Mouse (Mus musculus): ENCODE data around the gene Cldn5. TPM values are rescaled to one million over a fixed set of nuclear protein-coding genes. Genes with fewer than 3 reads are reported as not detected.
A peak's percentile ranks its signal among the peaks of the same experiment; 100 is the strongest.

Gene Cldn5
- polyA plus RNA-seq, 1 experiment: 59.4 TPM

GRCm38 (mm10) chr16:18798841-18799240 lies 22.2 kb downstream of the Cldn5 start:
- no peak for DNase-seq (ENCODE audit: low read depth in 1 of 2, low spot score in 2 of 2)
- Histone ChIP-seq H3K4me3 (ENCODE audit: extremely low read depth, insufficient read depth, insufficient read length) (no peak overlapping the region), H3K4me1 (ENCODE audit: control insufficient read depth, insufficient read depth, insufficient read length) (no peaks in the 10 kb centered on the region), H3K27me3 (ENCODE audit: control insufficient read depth, insufficient read depth, low read length) (no peaks in the 10 kb centered on the region), H3K36me3 (ENCODE audit: control insufficient read depth, insufficient read depth, low read length) (peaks cover 1% of the 10 kb centered on the region; the same call in 1 of the 2 replicates), H3K27ac (ENCODE audit: insufficient read depth, low read length) (no peak overlapping the region)
- whole genome bisulfite sequencing: 93% methylated on average over 2 of the region's 2 CpGs
- no peak for TF ChIP-seq CTCF (IDR thresholded peaks at IDR 0.05; ENCODE audit: extremely low read depth, insufficient read depth, insufficient read length, insufficient replicate concordance)
- no peak for TF ChIP-seq POLR2A (IDR thresholded peaks at IDR 0.05; ENCODE audit: low read depth, low read length)

GRCm38 (mm10) chr16:18805746-18806145 lies 29.1 kb downstream of the Cldn5 start:
- no peak for DNase-seq (ENCODE audit: low read depth in 1 of 2, low spot score in 2 of 2)
- no peak for TF ChIP-seq POLR2A (IDR thresholded peaks at IDR 0.05; ENCODE audit: low read depth, low read length)
- no peak for TF ChIP-seq CTCF (IDR thresholded peaks at IDR 0.05; ENCODE audit: extremely low read depth, insufficient read depth, insufficient read length, insufficient replicate concordance)
- Histone ChIP-seq H3K4me3 (ENCODE audit: extremely low read depth, insufficient read depth, insufficient read length) (no peak overlapping the region), H3K4me1 (ENCODE audit: control insufficient read depth, insufficient read depth, insufficient read length) (no peaks in the 10 kb centered on the region), H3K27me3 (ENCODE audit: control insufficient read depth, insufficient read depth, low read length) (no peaks in the 10 kb centered on the region), H3K36me3 (ENCODE audit: control insufficient read depth, insufficient read depth, low read length) (peaks cover 1% of the 10 kb centered on the region; the same call in 1 of the 2 replicates), H3K27ac (ENCODE audit: insufficient read depth, low read length) (no peak overlapping the region)
- 100% methylated on average over 2 of the region's 2 CpGs for WGBS

GRCm38 (mm10) chr16:18809001-18809400 lies 32.4 kb downstream of the Cldn5 start:
- Histone ChIP-seq H3K4me3 (ENCODE audit: extremely low read depth, insufficient read depth, insufficient read length) (no peak overlapping the region), H3K36me3 (ENCODE audit: control insufficient read depth, insufficient read depth, low read length) (no peaks in the 10 kb centered on the region), H3K27ac (ENCODE audit: insufficient read depth, low read length) (no peak overlapping the region)

GRCm38 (mm10) chr16:18811032-18811431 lies 34.4 kb downstream of the Cldn5 start:
- H3K36me3 ChIP-seq (ENCODE audit: control insufficient read depth, insufficient read depth, low read length): 0 out of 2 replicates have a peak, but pooled peaks cover 3% of the 10 kb centered on the region
- H3K4me1 ChIP-seq (ENCODE audit: control insufficient read depth, insufficient read depth, insufficient read length): peaks cover 2% of the 10 kb centered on the region; the same call in 1 of the 2 replicates
- peak overlapping the region; percentile 98 for H3K4me3 ChIP-seq (ENCODE audit: extremely low read depth, insufficient read depth, insufficient read length)
- H3K27ac ChIP-seq (ENCODE audit: insufficient read depth, low read length): no peak overlapping the region; the same call in 1 of the 2 replicates
- no peaks in the 10 kb centered on the region for H3K27me3 ChIP-seq (ENCODE audit: control insufficient read depth, insufficient read depth, low read length)
- 3% methylated on average over 5 of the region's 5 CpGs for WGBS
- DNase-seq (ENCODE audit: low read depth in 1 of 2, low spot score in 2 of 2): no peak
- TF ChIP-seq CTCF (IDR thresholded peaks at IDR 0.05; ENCODE audit: extremely low read depth, insufficient read depth, insufficient read length, insufficient replicate concordance): no peak
- no peak for TF ChIP-seq POLR2A (IDR thresholded peaks at IDR 0.05; ENCODE audit: low read depth, low read length)

More at GRCm38 (mm10) chr16:18809001-18809400, 32.4 kb downstream of the Cldn5 start:
- Histone ChIP-seq H3K27me3 (ENCODE audit: control insufficient read depth, insufficient read depth, low read length) (no peaks in the 10 kb centered on the region), H3K4me1 (ENCODE audit: control insufficient read depth, insufficient read depth, insufficient read length) (peaks cover 2% of the 10 kb centered on the region; the same call in 1 of the 2 replicates)
- WGBS: 91% methylated on average over 5 of the region's 5 CpGs
- TF ChIP-seq CTCF (IDR thresholded peaks at IDR 0.05; ENCODE audit: extremely low read depth, insufficient read depth, insufficient read length, insufficient replicate concordance): no peak
- no peak for TF ChIP-seq POLR2A (IDR thresholded peaks at IDR 0.05; ENCODE audit: low read depth, low read length)
- no peak for DNase-seq (ENCODE audit: low read depth in 1 of 2, low spot score in 2 of 2)

GRCm38 (mm10) chr16:18811468-18812384 lies 35.1 kb downstream of the Cldn5 start, which contains the start of the genes Ufd1 and Cdc45:
Gene Ufd1 (plus strand): TSS chr16:18811779.
Gene Cdc45 (minus strand): TSS chr16:18811987.
- Histone ChIP-seq H3K27me3 (ENCODE audit: control insufficient read depth, insufficient read depth, low read length) (no peaks in the 10 kb centered on the region), H3K36me3 (ENCODE audit: control insufficient read depth, insufficient read depth, low read length) (0 out of 2 replicates have a peak, but pooled peaks cover 5% of the 10 kb centered on the region), H3K4me1 (ENCODE audit: control insufficient read depth, insufficient read depth, insufficient read length) (peaks cover 2% of the 10 kb centered on the region; the same call in 1 of the 2 replicates), H3K27ac (ENCODE audit: insufficient read depth, low read length) (peak within 1 kb of the TSS; percentile 69), H3K4me3 (ENCODE audit: extremely low read depth, insufficient read depth, insufficient read length) (peak within 1 kb of the TSS; percentile 98)
- under 1% methylated on average over 42 of the region's 42 CpGs for WGBS
- TF ChIP-seq CTCF (IDR thresholded peaks at IDR 0.05; ENCODE audit: extremely low read depth, insufficient read depth, insufficient read length, insufficient replicate concordance) (no peak), POLR2A (IDR thresholded peaks at IDR 0.05; ENCODE audit: low read depth, low read length) (peak; percentile 36; the same call in 1 of the 2 replicates)
- peak; percentile 83 to 95 for DNase-seq (ENCODE audit: low read depth in 1 of 2, low spot score in 2 of 2)

GRCm38 (mm10) chr16:18812385-18812910 lies 35.8 kb downstream of the Cldn5 start:
- Histone ChIP-seq H3K4me1 (ENCODE audit: control insufficient read depth, insufficient read depth, insufficient read length) (peaks cover 2% of the 10 kb centered on the region; the same call in 1 of the 2 replicates), H3K4me3 (ENCODE audit: extremely low read depth, insufficient read depth, insufficient read length) (peak overlapping the region; percentile 98), H3K27ac (ENCODE audit: insufficient read depth, low read length) (peak overlapping the region; percentile 69; the same call in 1 of the 2 replicates), H3K36me3 (ENCODE audit: control insufficient read depth, insufficient read depth, low read length) (0 out of 2 replicates have a peak, but pooled peaks cover 5% of the 10 kb centered on the region), H3K27me3 (ENCODE audit: control insufficient read depth, insufficient read depth, low read length) (no peaks in the 10 kb centered on the region)
- WGBS: 1% methylated on average over 31 of the region's 31 CpGs
- no peak for TF ChIP-seq POLR2A (IDR thresholded peaks at IDR 0.05; ENCODE audit: low read depth, low read length)
- TF ChIP-seq CTCF (IDR thresholded peaks at IDR 0.05; ENCODE audit: extremely low read depth, insufficient read depth, insufficient read length, insufficient replicate concordance): no peak
- DNase-seq (ENCODE audit: low read depth in 1 of 2, low spot score in 2 of 2): no peak
